Mouse (Mus musculus): ENCODE measurements around the gene Ctxn2.

DNA sequence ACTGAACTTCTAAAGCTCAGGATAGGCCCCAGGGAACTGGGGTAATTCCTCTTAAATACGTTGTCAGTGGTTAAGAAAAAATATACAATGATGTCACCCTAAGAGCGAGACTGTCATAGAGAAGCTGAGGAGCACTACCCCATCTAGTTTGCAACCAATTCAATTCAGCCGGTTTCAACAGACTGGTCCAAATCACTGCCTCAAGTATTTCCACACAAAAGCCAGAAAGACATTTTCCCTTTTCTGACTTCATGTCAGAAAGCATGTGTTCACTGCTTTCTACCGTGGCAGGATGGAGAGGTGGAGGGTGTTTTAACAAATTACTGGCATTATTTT lies 14.2 kb upstream of the Ctxn2 start:
- TF ChIP-seq CTCF (IDR thresholded peaks at IDR 0.05; ENCODE audit: borderline replicate concordance, insufficient read depth, low read depth, low read length) (no peak), POLR2A (IDR thresholded peaks at IDR 0.05; ENCODE audit: borderline replicate concordance, insufficient read depth, low read length) (no peak)

All from cerebellum, adult 2 months (tissue).